Mouse (Mus musculus) forebrain, embryonic 14.5 days (tissue): ENCODE data around the gene Gm20503. TPM values are rescaled to one million over a fixed set of nuclear protein-coding genes. Genes with fewer than 3 reads are reported as not detected.

Source experiments
- ATAC-seq: fragments of 200-750 bp; cut with Nextera tagmentation; 2 replicates; pipeline ENCODE4 v1.8.0; 2017; ENCODE audit warnings: mild to moderate bottlenecking, moderate library complexity
- DNase-seq: peaks from one replicate; pipeline ENCODE4 v3.0.0-alpha.2; 2015; ENCODE audit warnings: low spot score
- H3K27ac ChIP-seq: fragments of 300-500 bp; sonication (generic); 2 replicates; pipeline ENCODE4 v1.5.1; 2014; ENCODE audit warnings: low read depth, mild to moderate bottlenecking, control low read depth, low read length, moderate library complexity
- H3K27me3 ChIP-seq: fragments of 300-500 bp; sonication (generic); replicated peaks from 2 replicates; pipeline ENCODE4 v1.6.1; 2014; ENCODE audit warnings: low read length, control low read depth, mixed read lengths; ENCODE audit not compliant: control insufficient read depth, insufficient read depth
- H3K36me3 ChIP-seq: fragments of 300-500 bp; sonication (generic); 2 replicates; pipeline ENCODE4 v1.6.1; 2014; ENCODE audit warnings: low read length, control low read depth; ENCODE audit not compliant: control insufficient read depth, insufficient read depth
- H3K4me1 ChIP-seq: fragments of 300-500 bp; sonication (generic); 2 replicates; pipeline ENCODE4 v1.6.1; 2014; ENCODE audit warnings: antibody characterized with exemption, low read length, control low read depth; ENCODE audit not compliant: control insufficient read depth, insufficient read depth
- H3K4me2 ChIP-seq: fragments of 300-500 bp; sonication (generic); 2 replicates; pipeline ENCODE4 v1.6.1; 2014; ENCODE audit warnings: mild to moderate bottlenecking, control low read depth, low read length
- H3K4me3 ChIP-seq: fragments of 300-500 bp; sonication (generic); 2 replicates; pipeline ENCODE4 v1.5.1; 2014; ENCODE audit warnings: low read depth, low read length, control low read depth
- H3K9ac ChIP-seq: fragments of 300-500 bp; sonication (generic); 2 replicates; pipeline ENCODE4 v1.6.1; 2014; ENCODE audit warnings: mild to moderate bottlenecking, low read length, control low read depth, moderate library complexity
- H3K9me3 ChIP-seq: fragments of 300-500 bp; sonication (generic); replicated peaks from 2 replicates; pipeline ENCODE4 v1.6.1; 2016; ENCODE audit warnings: low read length, control low read depth, mixed read lengths; ENCODE audit not compliant: control insufficient read depth
- WGBS: fragments of 180-500 bp; shearing (Covaris S2); extraction: QIAGEN DNeasy Blood & Tissue Kit; methylation state at CpG from one replicate; pipeline ENCODE4 v1.1.7; 2014; 5-methylcytosine and 5-hydroxymethylcytosine counted together
- polyA plus RNA-seq: library from polyadenylated mRNA; unstranded; fragments of >200 nt; fragmentation: Nextera tagmentation; extraction: Ambion mirVana; gene quantifications from 2 replicates; pipeline ENCODE4 v1.2.1, GENCODE M21; 2014

Gm20503 gene
- 1.5 and 5.3 TPM in 2 replicates for polyA plus RNA-seq

GRCm38 (mm10) chr4:59002948-59003805, at the start of gene Gm20503:
Gene Gm20503 (plus strand): TSS chr4:59003210.
- Histone ChIP-seq H3K27me3 (no peaks in the 10 kb centered on the region), H3K36me3 (no peaks in the 10 kb centered on the region), H3K9me3 (no peaks in the 10 kb centered on the region), H3K4me2 (peak within 1 kb of the TSS; percentile 87), H3K27ac (peak within 1 kb of the TSS; percentile 87), H3K9ac (peak within 1 kb of the TSS; percentile 89), H3K4me3 (peak within 1 kb of the TSS; percentile 92), H3K4me1 (peaks cover 11% of the 10 kb centered on the region)
- DNase-seq (peak; percentile 97), ATAC-seq (peak; percentile 100)
- under 1% methylated on average over 87 of the region's 89 CpGs for WGBS

- Histone ChIP-seq H3K27me3 (no peaks in the 10 kb centered on the region), H3K4me1 (no peaks in the 10 kb centered on the region), H3K4me2 (no peak overlapping the region), H3K36me3 (peaks cover 4% of the 10 kb centered on the region; the same call in 1 of the 2 replicates), H3K27ac (no peak overlapping the region), H3K9ac (no peak overlapping the region), H3K4me3 (no peak overlapping the region), H3K9me3 (no peaks in the 10 kb centered on the region)
- ATAC-seq, result no peak
- 95% methylated on average over 15 of the region's 15 CpGs for WGBS
- no peak for DNase-seq
Observed at GRCm38 (mm10) chr4:58961719-58962118, 41.3 kb upstream of the Gm20503 start.

- Histone ChIP-seq H3K4me1 (no peaks in the 10 kb centered on the region), H3K4me2 (no peak overlapping the region), H3K27ac (no peak overlapping the region), H3K9ac (no peak overlapping the region), H3K9me3 (no peaks in the 10 kb centered on the region), H3K4me3 (no peak overlapping the region), H3K27me3 (no peaks in the 10 kb centered on the region), H3K36me3 (no peaks in the 10 kb centered on the region)
- WGBS, result 96% methylated on average over 4 of the region's 4 CpGs
- ATAC-seq, result no peak
- no peak for DNase-seq
Observed at GRCm38 (mm10) chr4:58963271-58963670, 39.7 kb upstream of the Gm20503 start.

- no peaks in the 10 kb centered on the region for H3K9me3 ChIP-seq
- ATAC-seq (no peak), DNase-seq (no peak)
- H3K27ac ChIP-seq, result no peak overlapping the region
- H3K27me3 ChIP-seq, result no peaks in the 10 kb centered on the region
- WGBS, result 83% methylated on average over 1 of the region's 1 CpGs
- H3K4me2 ChIP-seq, result no peak overlapping the region
- H3K36me3 ChIP-seq, result no peaks in the 10 kb centered on the region
- no peak overlapping the region for H3K4me3 ChIP-seq
- no peak overlapping the region for H3K9ac ChIP-seq
- H3K4me1 ChIP-seq, result no peaks in the 10 kb centered on the region
Observed at GRCm38 (mm10) chr4:58965136-58965535, 37.9 kb upstream of the Gm20503 start.

- H3K4me3 ChIP-seq, result no peak overlapping the region
- no peaks in the 10 kb centered on the region for H3K4me1 ChIP-seq
- H3K27me3 ChIP-seq, result no peaks in the 10 kb centered on the region
- H3K9ac ChIP-seq, result no peak overlapping the region
- no peaks in the 10 kb centered on the region for H3K36me3 ChIP-seq
- DNase-seq (no peak), ATAC-seq (no peak)
- WGBS, result 88% methylated on average over 4 of the region's 4 CpGs
- H3K27ac ChIP-seq, result no peak overlapping the region
- H3K4me2 ChIP-seq, result no peak overlapping the region
- H3K9me3 ChIP-seq, result no peaks in the 10 kb centered on the region
Observed at GRCm38 (mm10) chr4:58970678-58971077, 32.3 kb upstream of the Gm20503 start.

GRCm38 (mm10) chr4:58975711-58976110, 27.3 kb upstream of the Gm20503 start:
- Histone ChIP-seq H3K9me3 (no peaks in the 10 kb centered on the region), H3K36me3 (no peaks in the 10 kb centered on the region), H3K4me1 (no peaks in the 10 kb centered on the region), H3K27me3 (no peaks in the 10 kb centered on the region), H3K4me2 (no peak overlapping the region), H3K4me3 (no peak overlapping the region), H3K27ac (no peak overlapping the region), H3K9ac (no peak overlapping the region)
- DNase-seq (no peak), ATAC-seq (no peak)
- WGBS, result 76% methylated on average over 5 of the region's 5 CpGs

GRCm38 (mm10) chr4:58981421-58981820, 21.6 kb upstream of the Gm20503 start:
- ATAC-seq, result 0 out of 2 replicates have a peak, but pooled peaks have one; percentile 27
- H3K9ac ChIP-seq, result no peak overlapping the region
- no peaks in the 10 kb centered on the region for H3K27me3 ChIP-seq
- H3K4me2 ChIP-seq, result no peak overlapping the region
- H3K9me3 ChIP-seq, result no peaks in the 10 kb centered on the region
- no peak overlapping the region for H3K4me3 ChIP-seq
- 0 out of 2 replicates have a peak, but pooled peaks cover under 1% of the 10 kb centered on the region for H3K4me1 ChIP-seq
- no peaks in the 10 kb centered on the region for H3K36me3 ChIP-seq
- H3K27ac ChIP-seq, result no peak overlapping the region
- no peak for DNase-seq
- 74% methylated on average over 6 of the region's 6 CpGs for WGBS

GRCm38 (mm10) chr4:58982806-58983205, 20.2 kb upstream of the Gm20503 start:
- DNase-seq, result no peak
- no peak overlapping the region for H3K4me2 ChIP-seq
- H3K4me1 ChIP-seq, result 0 out of 2 replicates have a peak, but pooled peaks cover 3% of the 10 kb centered on the region
- WGBS, result 87% methylated on average over 8 of the region's 8 CpGs
- H3K9me3 ChIP-seq, result no peaks in the 10 kb centered on the region
- H3K27me3 ChIP-seq, result no peaks in the 10 kb centered on the region
- no peak for ATAC-seq
- H3K27ac ChIP-seq, result no peak overlapping the region
- no peak overlapping the region for H3K9ac ChIP-seq
- no peak overlapping the region for H3K4me3 ChIP-seq
- no peaks in the 10 kb centered on the region for H3K36me3 ChIP-seq

GRCm38 (mm10) chr4:58985157-58985648, 17.8 kb upstream of the Gm20503 start:
- H3K27ac ChIP-seq, result no peak overlapping the region
- DNase-seq (peak; percentile 74), ATAC-seq (no peak; the same call in 1 of the 2 replicates)
- no peaks in the 10 kb centered on the region for H3K27me3 ChIP-seq
- H3K36me3 ChIP-seq, result no peaks in the 10 kb centered on the region
- H3K9me3 ChIP-seq, result no peaks in the 10 kb centered on the region
- no peak overlapping the region for H3K4me3 ChIP-seq
- H3K4me1 ChIP-seq, result 0 out of 2 replicates have a peak, but pooled peaks cover 3% of the 10 kb centered on the region
- H3K4me2 ChIP-seq, result no peak overlapping the region
- no peak overlapping the region for H3K9ac ChIP-seq
- WGBS, result 23% methylated on average over 7 of the region's 7 CpGs
